Mouse (Mus musculus) heart, embryonic 10.5 days (tissue): ENCODE data around the gene Gabbr2. TPM values are rescaled to one million over a fixed set of nuclear protein-coding genes. Genes with fewer than 3 reads are reported as not detected.

Source experiments
- DNase-seq: peaks from one replicate; pipeline ENCODE4 v3.0.0-alpha.2; 2017; ENCODE audit warnings: low spot score
- H3K27ac ChIP-seq: fragments of 300-500 bp; sonication (generic); 2 replicates; pipeline ENCODE4 v1.5.1; 2016; ENCODE audit warnings: mild to moderate bottlenecking
- H3K27me3 ChIP-seq: fragments of 300-500 bp; sonication (generic); 2 replicates; pipeline ENCODE4 v1.6.1; 2016; ENCODE audit warnings: mild to moderate bottlenecking; ENCODE audit not compliant: poor library complexity, insufficient read depth, severe bottlenecking
- H3K36me3 ChIP-seq: fragments of 300-500 bp; sonication (generic); 2 replicates; pipeline ENCODE4 v1.6.1; 2016; ENCODE audit warnings: mild to moderate bottlenecking, moderate library complexity
- H3K4me1 ChIP-seq: fragments of 300-500 bp; sonication (generic); 2 replicates; pipeline ENCODE4 v1.6.1; 2016; ENCODE audit warnings: mild to moderate bottlenecking
- H3K4me3 ChIP-seq: fragments of 300-500 bp; sonication (generic); 2 replicates; pipeline ENCODE4 v1.5.1; 2016; ENCODE audit warnings: mild to moderate bottlenecking, moderate library complexity
- H3K9me3 ChIP-seq: fragments of 300-500 bp; sonication (generic); 2 replicates; pipeline ENCODE4 v1.6.1; 2016; ENCODE audit warnings: mild to moderate bottlenecking, moderate library complexity
- WGBS: fragments of 180-500 bp; shearing (Covaris S2); methylation state at CpG from one replicate; pipeline ENCODE4 v1.1.7; 2016; 5-methylcytosine and 5-hydroxymethylcytosine counted together
- polyA plus RNA-seq: library from polyadenylated mRNA; unstranded; fragments of >200 nt; fragmentation: Nextera tagmentation; extraction: Ambion mirVana; gene quantifications from 2 replicates; pipeline ENCODE4 v1.2.1, GENCODE M21; 2016

The Gabbr2 gene
- polyA plus RNA-seq, 1 experiment from 2014 or later: 0.13 TPM

GRCm38 (mm10) chr4:46898546-46898945 lies 93.1 kb downstream of the Gabbr2 start:
- Histone ChIP-seq H3K36me3 (no peaks in the 10 kb centered on the region), H3K27ac (no peak overlapping the region), H3K4me1 (no peaks in the 10 kb centered on the region; the same call in 1 of the 2 replicates), H3K9me3 (no peaks in the 10 kb centered on the region), H3K27me3 (0 out of 2 replicates have a peak, but pooled peaks cover 6% of the 10 kb centered on the region), H3K4me3 (no peak overlapping the region)
- no peak for DNase-seq
- 76% methylated on average over 4 of the region's 4 CpGs for WGBS

- Histone ChIP-seq H3K4me1 (no peaks in the 10 kb centered on the region), H3K27ac (no peak overlapping the region), H3K36me3 (no peaks in the 10 kb centered on the region), H3K27me3 (0 out of 2 replicates have a peak, but pooled peaks cover 6% of the 10 kb centered on the region), H3K9me3 (no peaks in the 10 kb centered on the region), H3K4me3 (no peak overlapping the region)
- no peak for DNase-seq
- WGBS: 87% methylated on average over 18 of the region's 18 CpGs
Observed at GRCm38 (mm10) chr4:46897634-46898399, 93.9 kb downstream of the Gabbr2 start.

DNA sequence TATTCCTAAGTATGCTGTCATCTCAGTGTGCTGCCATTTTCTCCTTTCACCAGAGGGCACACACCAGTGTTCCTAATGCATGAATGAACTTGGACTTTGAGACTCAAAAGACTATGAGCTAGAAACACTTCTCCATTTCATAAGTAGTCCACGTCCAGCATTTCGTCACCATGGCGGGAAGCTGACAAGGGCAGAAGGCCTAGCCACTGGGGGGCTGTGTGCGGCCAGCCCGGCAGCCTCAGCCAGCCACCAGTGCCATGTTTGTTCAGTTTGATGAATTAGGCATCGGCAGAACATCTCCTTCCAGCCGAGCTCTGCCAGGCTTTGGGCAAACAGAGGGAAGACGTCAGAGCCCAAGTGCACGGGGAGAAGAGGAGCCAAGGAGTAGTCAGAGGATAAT lies 97.5 kb downstream of the Gabbr2 start:
- Histone ChIP-seq H3K27me3 (peaks cover 10% of the 10 kb centered on the region; the same call in 1 of the 2 replicates), H3K27ac (no peak overlapping the region), H3K4me1 (peaks cover under 1% of the 10 kb centered on the region; the same call in 1 of the 2 replicates), H3K9me3 (no peaks in the 10 kb centered on the region), H3K36me3 (no peaks in the 10 kb centered on the region), H3K4me3 (no peak overlapping the region)
- 88% methylated on average over 9 of the region's 9 CpGs for WGBS
- DNase-seq: no peak

- DNase-seq: no peak
- H3K27ac ChIP-seq: no peak overlapping the region
- no peaks in the 10 kb centered on the region for H3K9me3 ChIP-seq
- WGBS: 78% methylated on average over 10 of the region's 10 CpGs
- H3K4me3 ChIP-seq: no peak overlapping the region
- no peaks in the 10 kb centered on the region for H3K36me3 ChIP-seq
- peaks cover 9% of the 10 kb centered on the region; the same call in 1 of the 2 replicates for H3K27me3 ChIP-seq
- H3K4me1 ChIP-seq: peaks cover 10% of the 10 kb centered on the region
Observed at GRCm38 (mm10) chr4:46889175-46889574, 102.5 kb downstream of the Gabbr2 start.

DNA sequence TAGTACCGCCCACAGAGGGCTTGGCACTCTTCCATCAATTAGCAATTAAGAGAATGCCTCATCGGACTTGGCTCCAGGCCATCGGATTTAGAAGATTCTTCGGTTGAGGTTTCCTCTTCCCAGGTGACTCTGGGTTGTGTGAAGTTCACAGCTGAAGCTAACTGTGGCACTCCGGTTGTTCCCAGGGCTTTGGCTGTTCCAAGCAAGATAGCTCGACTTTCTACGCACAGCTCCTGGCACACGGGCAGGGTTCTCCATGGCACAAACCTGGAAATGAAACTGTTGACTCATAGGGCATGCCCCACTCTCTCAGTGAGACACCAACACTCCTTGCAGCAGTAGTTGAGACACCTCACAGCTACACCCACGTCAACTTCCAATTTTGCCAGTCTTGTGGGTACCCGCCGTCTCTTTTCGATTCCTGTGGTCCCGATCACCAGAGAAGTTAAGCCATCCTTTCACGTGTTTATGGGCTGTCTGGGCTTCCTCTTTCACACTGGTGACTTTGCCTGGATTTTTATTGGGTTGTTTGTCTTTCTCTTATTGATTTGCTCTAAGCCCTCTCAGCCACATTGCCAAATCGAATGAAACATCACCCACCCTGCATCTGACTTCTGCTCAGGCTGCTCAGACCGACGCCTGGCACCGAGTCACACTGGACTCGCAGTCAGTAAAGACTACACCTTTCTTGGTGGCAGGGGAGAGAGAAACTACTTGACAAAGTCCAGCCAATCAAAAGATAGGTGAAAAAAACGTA lies 105.9 kb downstream of the Gabbr2 start:
- 91% methylated on average over 20 of the region's 20 CpGs for WGBS
- Histone ChIP-seq H3K27ac (no peak overlapping the region), H3K4me3 (no peak overlapping the region)

DNA sequence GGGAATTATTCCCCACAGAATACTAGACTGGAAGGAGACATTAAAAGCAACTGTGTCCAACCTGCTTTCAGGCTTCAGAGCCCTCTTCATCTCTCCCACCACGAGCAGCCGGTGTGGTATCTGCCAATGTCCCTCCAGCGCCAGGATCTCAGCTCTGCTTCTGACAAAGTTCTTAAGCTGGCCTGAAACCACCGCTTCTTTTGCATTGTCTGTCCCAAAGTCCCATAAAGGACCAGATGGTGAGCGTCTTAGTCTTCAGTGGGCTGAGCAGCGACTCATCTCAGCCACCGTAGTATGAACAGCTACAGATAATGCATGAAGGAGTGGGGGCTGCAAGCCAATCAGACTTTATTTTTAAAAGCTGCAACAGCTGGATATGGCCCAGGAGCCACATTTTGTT lies 107.5 kb downstream of the Gabbr2 start:
- no peak for DNase-seq
- 68% methylated on average over 7 of the region's 7 CpGs for WGBS
- peaks cover 24% of the 10 kb centered on the region for H3K27me3 ChIP-seq
- no peaks in the 10 kb centered on the region for H3K36me3 ChIP-seq
- H3K9me3 ChIP-seq: no peaks in the 10 kb centered on the region
- peaks cover 22% of the 10 kb centered on the region for H3K4me1 ChIP-seq
- H3K27ac ChIP-seq: no peak overlapping the region
- no peak overlapping the region for H3K4me3 ChIP-seq

More for the DNA sequence above, 105.9 kb downstream of the Gabbr2 start:
- Histone ChIP-seq H3K36me3 (no peaks in the 10 kb centered on the region), H3K9me3 (no peaks in the 10 kb centered on the region), H3K27me3 (peaks cover 15% of the 10 kb centered on the region; the same call in 1 of the 2 replicates), H3K4me1 (peaks cover 23% of the 10 kb centered on the region)
- DNase-seq: no peak

- Histone ChIP-seq H3K27ac (no peak overlapping the region), H3K4me3 (no peak overlapping the region), H3K27me3 (peaks cover 30% of the 10 kb centered on the region), H3K36me3 (no peaks in the 10 kb centered on the region), H3K4me1 (peaks cover 20% of the 10 kb centered on the region), H3K9me3 (no peaks in the 10 kb centered on the region)
- DNase-seq: no peak
- WGBS: 55% methylated on average over 9 of the region's 9 CpGs
Observed at GRCm38 (mm10) chr4:46883546-46883945, 108.1 kb downstream of the Gabbr2 start.

GRCm38 (mm10) chr4:46883047-46883446 lies 108.6 kb downstream of the Gabbr2 start:
- no peak for DNase-seq
- H3K36me3 ChIP-seq: no peaks in the 10 kb centered on the region
- peaks cover 17% of the 10 kb centered on the region for H3K4me1 ChIP-seq
- WGBS: 34% methylated on average over 10 of the region's 10 CpGs
- no peak overlapping the region for H3K4me3 ChIP-seq
- no peaks in the 10 kb centered on the region for H3K9me3 ChIP-seq
- peaks cover 26% of the 10 kb centered on the region for H3K27me3 ChIP-seq
- no peak overlapping the region for H3K27ac ChIP-seq

DNA sequence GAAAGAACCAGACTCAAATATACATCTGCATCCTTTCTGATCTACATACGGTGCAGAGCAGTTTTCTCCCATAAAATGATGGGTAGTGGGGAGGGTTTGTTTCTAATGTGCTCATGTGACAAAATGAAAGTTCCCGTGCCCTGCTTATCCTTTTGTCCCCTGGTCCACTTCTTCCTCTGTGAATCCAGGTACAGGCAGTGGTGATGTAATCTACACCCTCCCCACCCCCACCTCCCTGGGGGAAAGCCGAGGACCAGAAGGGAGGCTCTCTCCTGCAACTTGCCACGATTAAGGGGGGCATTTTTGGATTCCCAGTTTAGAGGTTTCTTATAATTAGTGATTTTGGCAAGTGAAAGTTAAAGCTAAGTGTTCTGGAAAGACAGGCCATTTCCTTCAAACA lies 110.4 kb downstream of the Gabbr2 start:
- H3K27ac ChIP-seq: no peak overlapping the region
- H3K9me3 ChIP-seq: no peaks in the 10 kb centered on the region
- no peaks in the 10 kb centered on the region for H3K36me3 ChIP-seq
- no peak for DNase-seq
- H3K4me3 ChIP-seq: no peak overlapping the region
- WGBS: 50% methylated on average over 4 of the region's 4 CpGs
- H3K4me1 ChIP-seq: peaks cover 17% of the 10 kb centered on the region
- H3K27me3 ChIP-seq: peaks cover 24% of the 10 kb centered on the region

- no peak for DNase-seq
- Histone ChIP-seq H3K4me1 (peaks cover 17% of the 10 kb centered on the region), H3K36me3 (no peaks in the 10 kb centered on the region), H3K27ac (no peak overlapping the region), H3K4me3 (no peak overlapping the region), H3K9me3 (no peaks in the 10 kb centered on the region), H3K27me3 (peaks cover 24% of the 10 kb centered on the region)
- 33% methylated on average over 4 of the region's 4 CpGs for WGBS
Observed at GRCm38 (mm10) chr4:46879943-46880342, 111.7 kb downstream of the Gabbr2 start.

- no peak overlapping the region for H3K4me3 ChIP-seq
- H3K27ac ChIP-seq: no peak overlapping the region
- H3K36me3 ChIP-seq: no peaks in the 10 kb centered on the region
- no peaks in the 10 kb centered on the region for H3K4me1 ChIP-seq
- peaks cover 42% of the 10 kb centered on the region; the same call in 1 of the 2 replicates for H3K27me3 ChIP-seq
- DNase-seq: no peak
- no peaks in the 10 kb centered on the region for H3K9me3 ChIP-seq
- 84% methylated on average over 4 of the region's 4 CpGs for WGBS
Observed at GRCm38 (mm10) chr4:46872750-46873149, 118.9 kb downstream of the Gabbr2 start.

- peaks cover 42% of the 10 kb centered on the region; the same call in 1 of the 2 replicates for H3K27me3 ChIP-seq
- H3K36me3 ChIP-seq: no peaks in the 10 kb centered on the region
- H3K9me3 ChIP-seq: no peaks in the 10 kb centered on the region
- no peaks in the 10 kb centered on the region for H3K4me1 ChIP-seq
- H3K4me3 ChIP-seq: no peak overlapping the region
- H3K27ac ChIP-seq: no peak overlapping the region
- no peak for DNase-seq
- 63% methylated on average over 6 of the region's 6 CpGs for WGBS
Observed at GRCm38 (mm10) chr4:46870157-46870556, 121.5 kb downstream of the Gabbr2 start.

GRCm38 (mm10) chr4:46869380-46869779 lies 122.3 kb downstream of the Gabbr2 start:
- Histone ChIP-seq H3K4me1 (no peaks in the 10 kb centered on the region), H3K27me3 (peaks cover 42% of the 10 kb centered on the region; the same call in 1 of the 2 replicates), H3K4me3 (no peak overlapping the region), H3K9me3 (no peaks in the 10 kb centered on the region), H3K36me3 (no peaks in the 10 kb centered on the region), H3K27ac (no peak overlapping the region)
- 66% methylated on average over 2 of the region's 2 CpGs for WGBS
- no peak for DNase-seq
